Mouse (Mus musculus): ENCODE data around the gene Rab11fip4. TPM values are rescaled to one million over a fixed set of nuclear protein-coding genes. Genes with fewer than 3 reads are reported as not detected.

Gene Rab11fip4
- polyA plus RNA-seq, 1 experiment from 2014 or later, result 2.2 TPM

DNA sequence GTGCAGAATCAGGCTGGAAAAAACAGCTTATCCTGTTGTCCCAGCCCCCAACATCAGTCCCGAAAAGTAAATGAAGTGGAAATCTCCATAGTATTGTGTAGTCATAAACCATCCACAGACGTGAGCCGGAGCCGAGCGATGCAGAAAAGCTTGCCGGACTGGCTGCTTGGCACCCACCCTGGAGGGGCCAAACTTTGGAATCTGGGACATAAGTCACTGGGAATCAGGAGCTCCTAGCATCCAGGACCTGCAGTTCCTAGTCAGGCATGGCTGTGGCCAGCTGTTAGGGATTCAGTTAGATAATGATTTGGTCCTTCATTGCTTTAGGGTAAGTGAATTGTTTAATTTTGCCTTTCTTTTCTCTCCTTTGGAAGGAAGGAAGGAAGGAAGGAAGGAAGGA, 122.2 kb downstream of the Rab11fip4 start:
- Histone ChIP-seq H3K27me3 (replicated peaks; ENCODE audit: control insufficient read depth, insufficient read depth, low read length) (peaks cover 45% of the 10 kb centered on the region), H3K9ac (ENCODE audit: low read depth, low read length) (no peak overlapping the region), H3K27ac (ENCODE audit: low read depth, low read length) (no peak overlapping the region), H3K9me3 (ENCODE audit: control insufficient read depth, low read length) (no peaks in the 10 kb centered on the region), H3K4me3 (ENCODE audit: low read depth, low read length) (no peak overlapping the region), H3K4me1 (replicated peaks; ENCODE audit: control insufficient read depth, insufficient read depth, low read length) (peaks cover 12% of the 10 kb centered on the region; the same call in 1 of the 2 replicates), H3K4me2 (no peak overlapping the region), H3K36me3 (ENCODE audit: control insufficient read depth, insufficient read depth, low read length) (no peaks in the 10 kb centered on the region)
- no peak for ATAC-seq (replicated peaks; ENCODE audit: low FRiP score)
- DNase-seq (ENCODE audit: low spot score), result no peak
- 75% methylated on average over 6 of the region's 6 CpGs for WGBS

DNA sequence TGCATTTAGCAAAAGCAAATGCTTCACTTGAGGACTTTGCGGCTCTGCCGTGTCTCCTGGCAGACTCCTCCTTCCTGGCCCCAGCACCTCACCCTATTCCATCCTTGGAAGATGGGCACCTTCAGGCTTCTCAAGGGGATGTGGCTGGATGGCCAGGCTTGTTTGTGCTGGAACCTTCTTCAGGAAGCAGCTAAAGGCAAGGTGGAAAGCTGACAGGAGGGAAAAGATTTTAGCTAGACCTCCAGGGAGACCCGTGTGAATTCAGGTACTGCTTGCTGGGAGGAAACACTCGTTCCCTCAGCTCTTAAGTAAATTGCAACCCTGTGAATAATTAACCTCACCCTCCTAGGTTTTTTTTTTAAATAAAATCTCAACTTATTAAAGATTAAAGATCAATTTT, 122.7 kb downstream of the Rab11fip4 start:
- Histone ChIP-seq H3K9ac (ENCODE audit: low read depth, low read length) (no peak overlapping the region), H3K27ac (ENCODE audit: low read depth, low read length) (no peak overlapping the region), H3K4me1 (replicated peaks; ENCODE audit: control insufficient read depth, insufficient read depth, low read length) (peaks cover 12% of the 10 kb centered on the region; the same call in 1 of the 2 replicates), H3K36me3 (ENCODE audit: control insufficient read depth, insufficient read depth, low read length) (no peaks in the 10 kb centered on the region), H3K9me3 (ENCODE audit: control insufficient read depth, low read length) (no peaks in the 10 kb centered on the region), H3K4me3 (ENCODE audit: low read depth, low read length) (no peak overlapping the region), H3K4me2 (no peak overlapping the region), H3K27me3 (replicated peaks; ENCODE audit: control insufficient read depth, insufficient read depth, low read length) (peaks cover 45% of the 10 kb centered on the region)
- ATAC-seq (replicated peaks; ENCODE audit: low FRiP score) (no peak), DNase-seq (ENCODE audit: low spot score) (no peak)
- 55% methylated on average over 4 of the region's 4 CpGs for WGBS

DNA sequence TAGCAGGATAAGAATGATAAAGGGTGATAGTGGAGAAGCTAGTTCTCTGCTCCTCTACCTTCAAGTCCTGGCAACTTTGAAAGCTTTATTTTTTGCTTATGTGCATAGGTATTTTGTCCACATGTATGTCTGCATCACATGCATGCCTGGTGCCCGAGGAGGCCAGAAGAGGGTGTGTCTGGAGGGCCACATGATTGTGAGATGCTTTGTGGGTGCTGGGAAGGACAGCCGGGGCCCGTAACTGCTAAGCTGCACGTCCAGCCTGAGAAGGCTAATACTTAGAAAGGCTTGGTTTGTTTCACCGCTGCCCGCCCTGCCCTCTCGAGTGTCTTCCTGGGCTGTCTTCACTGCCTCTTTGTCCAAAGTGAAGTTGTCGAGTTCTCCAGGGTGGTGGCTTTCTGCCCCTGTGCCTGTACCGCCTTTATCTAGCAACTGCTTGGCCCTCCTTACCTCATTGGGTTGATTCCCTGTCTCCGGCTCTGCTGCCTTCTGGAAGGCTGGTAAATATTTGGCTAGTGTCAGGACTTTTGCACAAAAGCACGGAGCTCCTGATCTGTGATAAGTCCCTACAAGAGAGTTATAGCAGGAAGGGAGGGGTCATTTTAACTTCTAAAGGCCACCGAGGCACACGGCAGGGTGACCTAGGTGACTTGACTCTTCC, 123.2 kb downstream of the Rab11fip4 start:
- peak overlapping the region; percentile 18; the same call in 1 of the 2 replicates for H3K4me2 ChIP-seq

DNA sequence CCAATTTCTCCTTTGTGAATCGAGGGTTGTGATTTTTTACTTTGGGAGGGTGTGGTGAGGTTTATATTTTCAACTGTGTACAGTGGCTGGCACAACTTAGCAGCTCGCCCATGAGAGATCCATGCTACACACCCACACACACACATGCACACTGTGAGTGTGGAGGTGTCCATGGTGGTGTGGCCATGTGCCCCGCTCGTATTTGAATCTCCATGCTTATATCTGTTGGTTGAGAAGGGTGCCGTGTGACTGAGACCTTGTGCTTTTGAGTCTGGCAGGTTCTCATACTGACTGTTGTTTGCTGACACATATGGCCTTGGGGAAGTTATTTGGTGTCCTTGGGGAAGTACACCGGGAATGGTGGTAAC, 123.7 kb downstream of the Rab11fip4 start:
- H3K9ac ChIP-seq (ENCODE audit: low read depth, low read length), result no peak overlapping the region
- DNase-seq (ENCODE audit: low spot score) (no peak), ATAC-seq (replicated peaks; ENCODE audit: low FRiP score) (no peak)
- H3K9me3 ChIP-seq (ENCODE audit: control insufficient read depth, low read length), result no peaks in the 10 kb centered on the region
- peaks cover 12% of the 10 kb centered on the region; the same call in 1 of the 2 replicates for H3K4me1 ChIP-seq (replicated peaks; ENCODE audit: control insufficient read depth, insufficient read depth, low read length)
- H3K27me3 ChIP-seq (replicated peaks; ENCODE audit: control insufficient read depth, insufficient read depth, low read length), result peaks cover 41% of the 10 kb centered on the region
- no peak overlapping the region for H3K4me3 ChIP-seq (ENCODE audit: low read depth, low read length)
- H3K36me3 ChIP-seq (ENCODE audit: control insufficient read depth, insufficient read depth, low read length), result no peaks in the 10 kb centered on the region
- H3K4me2 ChIP-seq, result no peak overlapping the region
- no peak overlapping the region for H3K27ac ChIP-seq (ENCODE audit: low read depth, low read length)
- WGBS, result 78% methylated on average over 6 of the region's 6 CpGs

More for the DNA sequence above, 123.2 kb downstream of the Rab11fip4 start:
- H3K4me3 ChIP-seq (ENCODE audit: low read depth, low read length), result no peak overlapping the region
- no peak overlapping the region for H3K27ac ChIP-seq (ENCODE audit: low read depth, low read length)
- peaks cover 12% of the 10 kb centered on the region; the same call in 1 of the 2 replicates for H3K4me1 ChIP-seq (replicated peaks; ENCODE audit: control insufficient read depth, insufficient read depth, low read length)
- no peaks in the 10 kb centered on the region for H3K36me3 ChIP-seq (ENCODE audit: control insufficient read depth, insufficient read depth, low read length)
- DNase-seq (ENCODE audit: low spot score), result no peak
- WGBS, result 62% methylated on average over 13 of the region's 13 CpGs
- no peak for ATAC-seq (replicated peaks; ENCODE audit: low FRiP score)
- peaks cover 45% of the 10 kb centered on the region for H3K27me3 ChIP-seq (replicated peaks; ENCODE audit: control insufficient read depth, insufficient read depth, low read length)
- no peak overlapping the region for H3K9ac ChIP-seq (ENCODE audit: low read depth, low read length)
- H3K9me3 ChIP-seq (ENCODE audit: control insufficient read depth, low read length), result no peaks in the 10 kb centered on the region

DNA sequence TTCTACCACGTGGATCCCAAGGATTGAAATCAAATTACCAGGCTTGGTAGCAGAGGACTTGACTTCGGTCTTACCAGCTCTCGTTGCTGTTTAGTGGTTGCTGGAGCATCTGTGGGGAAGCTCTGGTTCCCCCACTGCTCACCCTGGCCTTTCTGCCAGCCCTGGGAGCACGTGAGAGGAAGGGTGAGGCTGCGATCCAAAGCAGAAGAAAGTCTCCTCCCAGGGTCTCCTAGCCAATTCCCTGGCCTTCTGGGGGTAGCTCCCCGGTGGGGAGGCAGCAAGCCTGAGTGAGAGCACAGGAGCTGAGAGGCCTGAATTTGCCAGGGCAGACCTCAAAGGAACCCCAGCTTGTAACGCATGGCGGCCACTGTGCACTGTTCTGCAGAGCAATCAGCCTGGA, 124.3 kb downstream of the Rab11fip4 start:
- Histone ChIP-seq H3K9ac (ENCODE audit: low read depth, low read length) (no peak overlapping the region), H3K4me1 (replicated peaks; ENCODE audit: control insufficient read depth, insufficient read depth, low read length) (peaks cover 12% of the 10 kb centered on the region; the same call in 1 of the 2 replicates), H3K27me3 (replicated peaks; ENCODE audit: control insufficient read depth, insufficient read depth, low read length) (peaks cover 35% of the 10 kb centered on the region), H3K36me3 (ENCODE audit: control insufficient read depth, insufficient read depth, low read length) (no peaks in the 10 kb centered on the region), H3K9me3 (ENCODE audit: control insufficient read depth, low read length) (no peaks in the 10 kb centered on the region), H3K4me3 (ENCODE audit: low read depth, low read length) (no peak overlapping the region), H3K4me2 (no peak overlapping the region), H3K27ac (ENCODE audit: low read depth, low read length) (no peak overlapping the region)
- ATAC-seq (replicated peaks; ENCODE audit: low FRiP score) (no peak), DNase-seq (ENCODE audit: low spot score) (no peak)
- 74% methylated on average over 8 of the region's 8 CpGs for WGBS

DNA sequence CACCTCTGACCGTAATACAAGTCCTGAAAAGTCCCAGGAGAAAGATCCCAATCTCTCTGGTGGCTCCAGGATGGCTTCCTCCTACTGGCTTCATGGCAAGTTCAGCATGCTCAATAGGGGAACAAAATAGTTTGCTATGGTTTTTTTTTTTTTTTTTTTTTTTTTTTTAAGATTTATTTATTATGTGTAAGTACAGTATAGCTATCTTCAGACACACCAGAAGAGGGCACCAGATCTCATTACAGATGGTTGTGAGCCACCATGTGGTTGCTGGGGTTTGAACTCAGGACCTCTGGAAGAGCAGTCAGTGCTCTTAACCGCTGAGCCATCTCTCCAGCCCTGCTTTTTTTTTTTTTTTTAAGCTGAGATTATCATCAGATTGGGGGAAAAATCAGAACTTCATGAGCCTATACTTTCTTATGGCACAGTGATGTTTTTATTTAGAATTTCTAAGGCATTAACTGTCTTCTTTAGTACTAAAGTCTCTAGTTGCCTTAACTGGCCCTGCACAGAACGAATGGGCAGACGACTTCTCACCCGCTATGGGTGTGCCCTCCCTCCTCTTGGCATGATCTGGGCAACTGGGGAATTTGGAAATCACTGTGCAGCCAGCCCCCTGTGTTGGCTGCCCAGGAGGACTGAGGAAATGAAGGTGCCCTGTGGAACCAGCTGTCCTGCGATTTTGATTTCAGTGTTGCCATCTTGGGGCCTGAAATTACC, 124.9 kb downstream of the Rab11fip4 start:
- H3K4me1 ChIP-seq (replicated peaks; ENCODE audit: control insufficient read depth, insufficient read depth, low read length), result peaks cover 10% of the 10 kb centered on the region; the same call in 1 of the 2 replicates
- no peak overlapping the region for H3K4me2 ChIP-seq
- no peak overlapping the region for H3K4me3 ChIP-seq (ENCODE audit: low read depth, low read length)
- no peak overlapping the region for H3K9ac ChIP-seq (ENCODE audit: low read depth, low read length)
- no peak for ATAC-seq (replicated peaks; ENCODE audit: low FRiP score)
- no peaks in the 10 kb centered on the region for H3K36me3 ChIP-seq (ENCODE audit: control insufficient read depth, insufficient read depth, low read length)
- H3K9me3 ChIP-seq (ENCODE audit: control insufficient read depth, low read length), result no peaks in the 10 kb centered on the region
- no peak for DNase-seq (ENCODE audit: low spot score)
- no peak overlapping the region for H3K27ac ChIP-seq (ENCODE audit: low read depth, low read length)
- WGBS, result 77% methylated on average over 6 of the region's 6 CpGs
- H3K27me3 ChIP-seq (replicated peaks; ENCODE audit: control insufficient read depth, insufficient read depth, low read length), result peaks cover 31% of the 10 kb centered on the region

DNA sequence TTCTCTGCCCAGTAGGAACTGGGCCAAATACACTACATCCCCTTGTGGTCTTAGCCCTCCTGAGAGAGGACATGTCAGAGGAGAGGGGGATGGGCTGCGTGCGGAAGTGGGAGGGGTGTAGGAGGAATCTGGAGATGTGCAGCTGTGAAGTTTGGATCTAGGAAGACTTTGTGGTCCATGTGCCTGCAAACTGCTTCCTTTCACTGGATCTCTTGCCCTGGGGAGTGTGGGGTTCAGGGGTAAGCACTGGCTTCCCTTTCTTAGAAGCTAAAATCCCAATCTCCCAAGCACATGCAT, 125.4 kb downstream of the Rab11fip4 start:
- DNase-seq (ENCODE audit: low spot score) (no peak), ATAC-seq (replicated peaks; ENCODE audit: low FRiP score) (no peak)
- no peak overlapping the region for H3K4me3 ChIP-seq (ENCODE audit: low read depth, low read length)
- H3K27me3 ChIP-seq (replicated peaks; ENCODE audit: control insufficient read depth, insufficient read depth, low read length), result peaks cover 29% of the 10 kb centered on the region
- H3K27ac ChIP-seq (ENCODE audit: low read depth, low read length), result no peak overlapping the region
- H3K36me3 ChIP-seq (ENCODE audit: control insufficient read depth, insufficient read depth, low read length), result no peaks in the 10 kb centered on the region
- no peak overlapping the region for H3K4me2 ChIP-seq
- no peak overlapping the region for H3K9ac ChIP-seq (ENCODE audit: low read depth, low read length)
- peaks cover 10% of the 10 kb centered on the region; the same call in 1 of the 2 replicates for H3K4me1 ChIP-seq (replicated peaks; ENCODE audit: control insufficient read depth, insufficient read depth, low read length)
- H3K9me3 ChIP-seq (ENCODE audit: control insufficient read depth, low read length), result no peaks in the 10 kb centered on the region
- 57% methylated on average over 2 of the region's 2 CpGs for whole genome bisulfite sequencing

DNA sequence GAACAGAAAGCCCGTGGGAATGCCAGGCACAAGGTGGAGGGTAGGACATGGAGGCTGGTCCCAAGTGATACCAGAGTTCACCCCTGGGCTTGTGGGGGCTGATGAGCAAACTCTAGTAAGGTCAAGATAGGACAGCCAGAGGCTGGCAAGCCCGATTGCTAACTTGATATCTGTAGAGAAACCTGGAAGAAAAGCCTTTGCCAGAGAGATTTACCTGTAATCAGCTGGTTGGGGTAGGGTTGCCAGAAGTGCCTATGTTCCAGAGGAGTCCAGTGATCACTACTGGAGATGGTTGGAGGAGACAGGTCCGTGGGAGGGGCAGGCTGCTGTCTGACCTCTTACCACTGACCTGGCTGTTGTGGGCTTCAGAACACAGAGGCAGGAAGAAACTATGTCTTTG, 126.3 kb downstream of the Rab11fip4 start:
- Histone ChIP-seq H3K27ac (ENCODE audit: low read depth, low read length) (no peak overlapping the region), H3K27me3 (replicated peaks; ENCODE audit: control insufficient read depth, insufficient read depth, low read length) (peaks cover 21% of the 10 kb centered on the region), H3K4me2 (no peak overlapping the region), H3K4me3 (ENCODE audit: low read depth, low read length) (no peak overlapping the region), H3K4me1 (replicated peaks; ENCODE audit: control insufficient read depth, insufficient read depth, low read length) (peaks cover 4% of the 10 kb centered on the region; the same call in 1 of the 2 replicates), H3K36me3 (ENCODE audit: control insufficient read depth, insufficient read depth, low read length) (no peaks in the 10 kb centered on the region), H3K9me3 (ENCODE audit: control insufficient read depth, low read length) (no peaks in the 10 kb centered on the region), H3K9ac (ENCODE audit: low read depth, low read length) (no peak overlapping the region)
- DNase-seq (ENCODE audit: low spot score) (no peak), ATAC-seq (replicated peaks; ENCODE audit: low FRiP score) (no peak)
- 64% methylated on average over 3 of the region's 3 CpGs for WGBS

DNA sequence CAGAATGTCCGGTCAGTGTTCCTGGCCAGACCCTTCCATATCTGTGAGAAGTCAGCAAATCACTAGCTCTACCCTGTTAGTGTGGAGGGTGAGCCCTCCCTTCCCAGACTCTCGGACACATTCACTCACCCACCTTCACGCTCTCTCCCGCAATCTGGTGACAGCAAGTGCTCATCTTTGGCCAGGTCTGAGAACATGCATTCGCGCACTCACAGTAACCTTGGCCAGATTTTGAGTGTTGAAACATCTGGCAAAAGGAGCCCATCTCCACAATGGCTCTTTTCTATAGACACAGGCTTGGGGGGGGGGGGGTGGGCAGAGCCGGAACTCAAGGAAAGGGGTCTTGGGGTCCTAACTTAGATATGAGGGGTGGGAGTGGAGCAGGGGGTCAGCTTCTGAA, 126.8 kb downstream of the Rab11fip4 start:
- Histone ChIP-seq H3K27ac (ENCODE audit: low read depth, low read length) (no peak overlapping the region), H3K9me3 (ENCODE audit: control insufficient read depth, low read length) (no peaks in the 10 kb centered on the region), H3K4me1 (replicated peaks; ENCODE audit: control insufficient read depth, insufficient read depth, low read length) (peaks cover 4% of the 10 kb centered on the region; the same call in 1 of the 2 replicates), H3K4me3 (ENCODE audit: low read depth, low read length) (no peak overlapping the region), H3K27me3 (replicated peaks; ENCODE audit: control insufficient read depth, insufficient read depth, low read length) (peaks cover 15% of the 10 kb centered on the region), H3K36me3 (ENCODE audit: control insufficient read depth, insufficient read depth, low read length) (no peaks in the 10 kb centered on the region), H3K9ac (ENCODE audit: low read depth, low read length) (no peak overlapping the region), H3K4me2 (no peak overlapping the region)
- 81% methylated on average over 7 of the region's 7 CpGs for WGBS
- no peak for ATAC-seq (replicated peaks; ENCODE audit: low FRiP score)
- DNase-seq (ENCODE audit: low spot score), result no peak

Measured in liver, embryonic 11.5 days (tissue).